Mouse (Mus musculus) left cerebral cortex, postnatal 14 days (tissue): ENCODE measurements at regions not wholly inside any gene's neighbourhood (a gene's known extent, or its start where the extent isn't known, plus 50 kb on each side); places are given as distances from the start of the nearest gene placed in this dataset.

Experiments
- DNase-seq, 2 experiments: peaks; one replicate each; pipeline ENCODE4 v3.0.0; 2021 to 2022; ENCODE audit warnings: low spot score in 2 of 2, mixed read lengths in 1 of 2
- intact Hi-C: fragments of 180-260 bp; cut with DNase I; formaldehyde crosslinking; loops from one replicate; pipeline ENCODE4 v1.15.1; 2025

DNA sequence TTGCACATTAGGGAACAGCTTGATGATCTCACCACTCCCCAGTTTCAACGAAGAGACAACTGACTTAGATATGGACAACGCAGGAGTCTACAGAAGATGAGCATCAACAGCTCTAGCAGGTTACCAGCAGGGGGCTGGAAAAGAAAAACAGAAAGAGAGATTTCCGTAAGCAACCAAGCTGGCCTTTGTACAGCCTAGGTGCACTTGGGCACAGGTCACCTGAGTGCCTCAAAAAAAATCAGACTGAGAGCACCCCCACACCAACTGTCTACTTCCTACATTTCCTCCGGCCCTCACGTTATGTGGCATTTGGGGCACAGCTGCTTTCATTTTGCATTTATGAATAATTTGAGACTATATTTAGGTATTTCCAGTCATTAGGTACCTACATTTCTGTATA lies 199.3 kb upstream of the Tank start:
- intact Hi-C loops = no loop called here
- DNase-seq = no peak

DNA sequence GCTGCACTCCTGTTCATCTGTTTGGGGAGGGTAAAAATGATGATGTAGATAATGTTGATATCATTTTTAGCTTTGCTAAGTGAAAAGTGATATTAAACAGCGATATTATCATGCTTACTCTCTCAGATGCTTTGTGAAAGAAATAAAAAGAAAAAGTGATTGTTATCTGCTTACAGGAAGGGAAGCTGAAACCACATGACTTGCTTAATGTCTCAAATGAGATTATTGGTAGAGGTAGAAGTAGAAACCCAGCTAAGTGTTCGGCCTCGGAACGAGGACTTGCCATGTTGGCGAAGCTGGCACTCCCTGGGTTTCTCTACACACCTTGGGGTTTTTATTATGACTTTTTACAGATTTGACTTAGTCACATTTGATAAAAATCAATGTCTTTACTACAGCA lies 200.1 kb upstream of the Tank start:
- DNase-seq = no peak
- intact Hi-C loops = no loop called here

DNA sequence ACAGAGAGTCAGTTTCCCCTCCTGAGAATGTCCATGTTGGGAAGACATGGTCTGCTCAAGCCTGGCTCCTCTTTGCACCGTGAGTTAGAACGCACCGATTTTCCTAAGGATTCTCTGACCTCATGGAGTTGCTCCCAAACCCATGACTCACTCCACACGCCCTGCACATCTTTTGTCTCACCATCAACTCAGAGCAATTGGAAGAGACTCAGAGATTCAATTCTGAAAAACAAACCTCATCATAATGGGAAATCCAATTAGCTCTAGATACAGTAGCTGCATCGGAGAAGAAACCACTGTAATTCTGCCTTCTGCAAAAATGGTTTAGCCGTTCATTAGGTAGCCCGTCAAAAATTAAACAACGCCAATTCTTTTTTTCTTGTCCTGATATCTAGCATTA lies 200.6 kb upstream of the Tank start:
- intact Hi-C loops = no loop called here
- no peak for DNase-seq

DNA sequence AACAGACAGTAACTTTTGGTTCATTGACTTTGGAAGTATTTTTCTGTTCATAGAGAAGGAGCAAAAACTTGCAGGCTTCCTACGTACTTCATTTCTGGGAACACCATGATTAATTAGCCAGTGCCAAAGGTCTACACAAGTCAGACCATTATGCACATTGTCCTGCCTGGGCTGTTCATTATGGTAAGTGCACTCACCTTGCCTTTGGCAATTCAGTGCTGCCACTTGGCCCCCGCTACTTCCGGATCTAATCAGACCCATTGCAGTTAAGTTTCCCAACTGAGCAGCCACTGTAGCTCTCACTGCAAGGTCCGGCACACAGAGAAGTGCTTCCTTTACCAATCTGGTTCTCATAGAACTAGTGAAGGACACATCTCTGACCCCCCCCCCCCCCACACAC lies 215.8 kb upstream of the Tank start:
- intact Hi-C loops = no loop called here
- DNase-seq = no peak

DNA sequence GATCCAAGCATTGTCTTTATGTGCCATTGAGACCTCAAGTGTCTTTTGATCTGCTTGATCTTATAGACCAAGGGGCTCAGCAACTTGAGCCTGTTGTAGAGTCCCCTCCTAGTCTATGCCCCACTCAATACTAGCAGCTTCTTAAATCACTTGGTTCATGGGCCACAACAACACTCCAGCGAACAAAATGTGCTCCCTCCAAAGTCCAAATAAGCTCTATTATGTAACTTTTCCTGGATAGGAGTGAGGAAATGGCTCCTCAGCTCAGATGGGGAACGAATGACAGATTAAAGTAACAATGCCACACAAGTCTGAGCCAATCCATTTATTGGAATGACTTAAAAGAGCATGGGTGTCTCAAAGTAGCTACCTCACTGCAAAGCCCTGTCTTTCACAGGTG lies 217.0 kb upstream of the Tank start:
- intact Hi-C loops = no loop called here
- DNase-seq = no peak

DNA sequence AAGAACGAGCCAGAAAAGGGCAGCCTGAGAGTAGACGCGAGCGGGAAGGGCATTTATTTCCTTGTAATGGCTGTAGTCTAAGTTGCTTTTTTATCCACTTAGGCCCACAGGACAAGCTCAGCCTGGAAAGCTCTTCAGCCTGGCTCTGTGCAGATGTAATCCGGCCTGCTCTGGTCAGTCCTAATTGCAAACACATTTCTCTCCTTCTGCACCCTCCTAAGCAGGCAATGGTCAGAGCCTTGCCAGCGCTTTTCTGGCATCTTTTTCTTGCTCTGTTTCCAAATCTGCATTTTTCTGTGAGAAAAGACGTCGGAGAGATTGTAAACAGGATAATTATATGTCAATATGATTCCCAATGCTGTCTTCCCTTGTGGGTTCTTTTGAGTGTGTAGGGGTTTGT lies 224.3 kb upstream of the Tank start:
- DNase-seq = no peak
- intact Hi-C loops = no loop called here

DNA sequence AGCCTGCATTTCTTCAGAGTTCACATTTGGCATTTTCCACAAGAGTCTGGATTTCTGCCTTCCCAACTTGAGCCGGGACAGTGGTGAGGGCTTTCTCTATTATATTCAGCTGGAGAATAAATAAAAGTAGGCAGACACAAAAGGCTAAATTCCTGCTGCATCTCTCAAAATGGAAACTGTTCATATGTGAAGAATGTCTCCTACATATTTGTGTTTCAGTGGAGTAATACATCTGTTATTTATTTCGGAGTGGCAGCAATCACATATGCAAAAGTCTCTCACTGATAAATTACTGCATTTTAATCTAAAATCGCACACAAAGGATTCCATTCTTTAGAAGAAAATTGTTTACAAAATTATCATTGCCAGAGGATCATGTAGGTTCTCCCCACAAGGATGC lies 230.9 kb upstream of the Tank start:
- DNase-seq = no peak
- intact Hi-C loops = no loop called here

DNA sequence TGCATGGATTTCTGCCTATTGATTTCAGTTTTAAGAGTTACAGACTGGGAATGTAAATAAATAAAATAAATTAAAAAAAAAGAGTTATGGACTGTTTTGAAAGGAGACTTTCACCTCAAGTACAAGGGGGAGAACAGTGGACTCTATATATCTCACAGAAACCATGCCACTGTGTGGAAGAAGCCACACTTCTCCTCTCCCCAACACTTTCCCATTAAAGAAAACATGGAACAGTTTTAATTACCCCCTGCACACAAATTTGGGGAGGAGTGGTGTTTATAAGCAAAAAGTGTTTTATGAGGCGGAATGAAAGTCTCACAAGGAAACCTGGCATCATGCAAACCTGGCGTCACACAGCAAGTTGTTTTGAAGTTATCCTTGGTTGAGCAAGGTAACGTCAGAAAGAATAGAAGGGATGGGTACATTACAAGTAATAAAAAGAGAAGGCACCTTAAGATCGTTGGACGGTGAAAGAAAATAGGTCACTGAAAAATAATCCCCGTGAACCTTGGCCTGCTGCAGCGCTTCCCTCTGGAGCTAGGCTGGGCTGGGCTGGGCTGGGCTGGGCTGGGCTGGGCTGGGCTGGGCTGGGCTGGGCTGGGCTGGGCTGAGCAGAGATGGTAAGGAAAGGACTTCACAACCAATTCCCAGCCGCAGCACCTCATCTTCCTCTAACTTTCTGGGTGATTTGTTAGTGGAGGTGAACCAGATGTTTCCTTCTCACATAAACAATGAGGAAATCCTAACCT lies 232.2 kb upstream of the Tank start:
- intact Hi-C loops = no loop called here
- DNase-seq = no peak

DNA sequence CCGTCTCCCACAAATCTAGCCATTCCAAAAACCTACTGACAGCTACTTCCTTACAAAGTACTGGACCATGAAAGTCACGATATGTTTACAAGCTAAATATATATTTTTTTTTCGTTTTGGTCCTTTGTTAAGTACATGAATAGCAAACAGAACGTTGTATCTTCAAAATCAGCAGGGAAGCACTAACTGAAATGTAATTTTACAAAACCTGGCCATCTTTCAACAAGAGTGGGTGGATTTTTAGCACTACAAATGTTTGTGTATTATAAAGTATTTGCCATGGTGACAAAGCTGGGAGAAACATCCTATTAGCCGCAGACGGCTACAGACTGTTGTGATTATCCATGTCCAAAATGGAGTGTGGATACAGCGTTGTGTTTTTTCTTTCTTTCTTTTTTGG lies 233.1 kb upstream of the Tank start:
- peak in 1 of 2 experiments; percentile 21 for DNase-seq
- intact Hi-C loops = no loop called here

DNA sequence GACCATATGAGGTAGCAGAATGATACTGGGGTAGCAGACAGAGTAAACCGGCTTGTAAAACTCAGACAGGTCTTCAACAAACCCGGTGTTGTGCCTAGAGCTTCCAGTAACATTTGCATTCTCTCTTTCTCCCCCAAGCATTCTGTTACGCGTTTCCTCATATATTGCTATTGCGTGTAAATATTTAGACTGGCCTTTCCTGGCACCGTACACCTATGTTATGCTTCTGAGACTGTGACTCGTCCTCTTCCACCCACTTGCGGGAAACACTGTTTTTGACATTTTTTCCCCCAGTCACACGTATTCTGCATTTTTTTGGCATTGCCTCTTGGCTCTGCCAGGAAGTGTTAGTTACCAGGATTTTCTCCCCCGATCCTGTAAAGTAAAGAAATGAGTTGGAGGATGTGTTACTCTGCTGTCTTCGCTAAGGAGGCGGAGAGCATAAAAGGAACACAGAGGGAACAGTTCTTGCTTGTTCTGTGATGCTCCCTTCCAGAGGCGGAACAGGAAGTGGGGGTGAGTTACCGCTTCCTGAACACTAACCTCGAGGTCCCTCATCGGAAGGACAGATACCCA lies 233.7 kb upstream of the Tank start:
- DNase-seq = peak; percentile 27 to 76
- intact Hi-C loops = no loop called here

DNA sequence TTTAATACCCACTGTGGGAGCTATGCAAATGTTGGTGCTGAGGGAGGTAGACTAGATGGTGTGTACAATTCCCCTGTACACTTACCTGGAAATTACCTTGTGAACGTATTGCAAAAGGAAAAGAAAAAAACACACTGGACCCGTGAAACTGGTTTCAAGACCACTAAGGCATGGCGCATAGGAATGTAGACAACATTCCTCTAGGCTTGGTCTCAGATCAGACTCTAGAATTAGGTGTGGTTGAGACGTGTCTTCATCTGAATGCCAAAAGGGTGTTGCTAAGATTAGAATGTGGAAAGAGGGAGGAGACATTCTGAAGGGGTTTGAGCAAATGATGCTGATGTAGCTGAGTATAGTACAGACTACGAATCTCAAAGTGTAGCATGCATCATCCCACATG lies 237.1 kb upstream of the Tank start:
- DNase-seq = no peak
- intact Hi-C loops = no loop called here

DNA sequence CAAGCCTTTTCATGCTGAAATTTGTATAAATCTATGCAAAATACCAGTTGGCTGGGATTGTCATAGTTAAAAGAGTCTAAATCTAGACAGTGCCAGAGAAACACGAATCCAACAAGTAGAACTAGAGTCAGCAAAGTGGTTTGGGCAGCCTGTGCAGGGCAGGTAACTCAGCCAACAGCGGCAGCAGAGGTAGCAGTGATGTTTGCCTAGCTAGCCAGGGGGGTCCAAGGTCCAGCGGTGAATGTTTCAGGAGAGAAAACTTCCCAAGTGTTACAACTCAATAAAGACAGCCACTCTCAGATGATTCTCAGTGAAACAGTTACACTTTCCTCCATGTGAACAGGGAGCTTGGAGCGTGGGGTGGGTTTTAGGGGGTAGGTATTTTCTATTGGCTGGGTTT lies 259.2 kb upstream of the Tank start:
- intact Hi-C loops = no loop called here
- DNase-seq = no peak

DNA sequence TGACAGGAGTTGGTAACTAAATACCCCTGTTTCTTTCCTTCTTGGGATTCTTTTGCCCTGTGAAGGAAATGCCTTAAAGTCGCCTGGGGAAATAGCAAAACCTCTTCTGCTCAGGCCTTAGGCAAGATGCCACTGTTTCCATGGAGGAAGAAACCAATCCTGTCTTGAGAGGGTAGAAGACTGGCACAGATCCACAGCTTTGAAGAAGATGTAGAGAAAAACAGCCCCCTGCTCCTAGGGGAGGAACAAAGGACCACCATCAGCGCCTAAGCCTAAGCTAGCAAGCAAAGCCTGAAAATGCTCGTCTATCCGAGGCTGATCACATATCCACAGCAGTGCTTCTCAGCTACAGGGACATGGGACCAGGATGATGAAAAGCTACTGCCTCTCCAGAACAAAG lies 268.0 kb upstream of the Tank start:
- DNase-seq = peak; percentile 5 to 11
- intact Hi-C loops = no loop called here

DNA sequence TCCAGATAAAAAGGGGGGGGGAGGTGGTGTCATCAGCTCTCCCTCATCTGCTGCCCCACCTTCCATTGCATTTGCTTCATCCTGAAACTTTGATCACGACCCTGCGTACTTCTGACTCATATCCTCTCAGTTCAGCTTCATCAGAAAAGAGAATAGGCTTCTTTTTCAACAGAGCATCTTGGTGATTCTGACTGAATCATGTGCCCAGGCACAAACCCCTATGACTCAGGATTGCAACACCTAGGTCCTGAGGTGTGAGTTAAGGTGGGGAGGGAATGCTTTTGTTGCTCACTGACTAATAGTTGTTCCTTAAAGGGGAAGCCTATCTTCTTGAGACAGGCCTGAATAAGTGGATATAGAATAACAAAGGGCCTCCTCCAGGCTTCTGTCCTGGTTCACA lies 269.2 kb upstream of the Tank start:
- DNase-seq = no peak
- intact Hi-C loops = no loop called here

DNA sequence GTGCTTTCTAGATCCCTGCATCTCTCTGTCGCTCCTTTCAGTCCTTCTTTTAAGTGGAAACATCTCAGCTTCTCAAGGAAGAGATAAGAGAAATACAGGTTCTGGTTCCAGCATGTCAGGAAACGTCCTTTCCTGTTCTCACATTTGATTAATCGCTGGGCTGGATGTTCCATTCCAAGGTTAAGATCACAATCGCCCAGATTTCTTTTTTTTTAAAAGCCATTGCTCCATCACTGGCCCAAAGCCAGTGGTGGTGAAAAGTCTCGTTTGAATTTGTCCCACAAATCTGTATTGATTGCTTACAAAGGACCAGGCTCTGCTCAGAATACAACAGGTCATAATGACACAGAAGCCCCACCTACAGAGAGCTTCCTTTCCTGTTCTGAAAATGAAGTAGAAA lies 281.2 kb upstream of the Tank start:
- no peak for DNase-seq
- intact Hi-C loops = no loop called here

DNA sequence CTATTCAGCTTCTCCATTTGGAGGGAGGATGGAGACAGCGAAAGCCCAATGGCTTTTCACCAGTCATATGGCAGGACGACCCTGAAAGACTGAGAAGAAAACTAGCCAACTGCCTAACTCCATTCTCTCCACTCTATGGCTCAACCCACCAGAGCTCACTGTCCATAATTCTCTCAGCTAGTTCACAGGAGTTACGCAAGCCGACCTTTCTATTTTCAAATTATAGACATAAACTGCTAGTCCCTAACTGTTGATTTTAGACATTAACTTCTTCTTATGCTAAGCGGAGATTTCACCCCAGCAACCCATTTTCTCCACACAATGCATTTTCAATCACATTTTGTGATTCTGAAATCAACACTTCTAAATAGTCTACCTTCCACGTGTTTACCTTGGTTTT lies 281.8 kb upstream of the Tank start:
- intact Hi-C loops = no loop called here

DNA sequence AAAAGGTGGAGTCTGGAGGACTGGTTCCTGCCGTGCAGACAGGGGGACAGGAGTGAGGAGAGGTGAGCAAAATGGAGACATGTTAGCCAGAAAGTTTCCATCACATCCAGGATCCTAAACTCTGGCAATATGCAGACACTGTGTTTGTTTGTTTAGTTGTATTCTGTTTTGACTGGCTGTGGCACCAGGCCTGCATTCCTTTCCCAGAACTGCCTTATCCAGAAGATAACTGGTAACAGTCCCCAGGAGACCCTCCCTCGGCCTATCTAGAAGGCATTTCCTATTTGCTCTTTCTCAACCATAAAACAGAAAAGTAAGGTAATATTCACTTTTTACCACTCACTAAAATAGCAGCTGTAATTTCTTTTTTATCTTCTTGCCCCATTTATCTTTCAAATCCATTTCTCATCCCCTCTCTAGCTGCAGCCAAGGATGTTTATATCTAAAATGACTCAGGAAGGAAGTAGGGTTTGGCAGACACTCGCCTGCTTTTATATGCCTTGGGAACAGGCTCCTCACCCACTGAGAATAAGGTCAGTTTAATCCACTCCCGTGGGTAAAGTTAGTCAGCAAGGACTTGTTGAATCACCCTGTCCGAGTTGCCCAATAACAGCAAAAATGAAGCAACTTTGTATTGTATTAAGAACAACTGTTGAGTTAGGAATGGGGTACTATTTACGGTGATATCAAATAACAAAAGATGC lies 283.0 kb upstream of the Tank start:
- intact Hi-C loops = no loop called here
- no peak for DNase-seq

More for the DNA sequence above, 281.8 kb upstream of the Tank start:
- no peak for DNase-seq

DNA sequence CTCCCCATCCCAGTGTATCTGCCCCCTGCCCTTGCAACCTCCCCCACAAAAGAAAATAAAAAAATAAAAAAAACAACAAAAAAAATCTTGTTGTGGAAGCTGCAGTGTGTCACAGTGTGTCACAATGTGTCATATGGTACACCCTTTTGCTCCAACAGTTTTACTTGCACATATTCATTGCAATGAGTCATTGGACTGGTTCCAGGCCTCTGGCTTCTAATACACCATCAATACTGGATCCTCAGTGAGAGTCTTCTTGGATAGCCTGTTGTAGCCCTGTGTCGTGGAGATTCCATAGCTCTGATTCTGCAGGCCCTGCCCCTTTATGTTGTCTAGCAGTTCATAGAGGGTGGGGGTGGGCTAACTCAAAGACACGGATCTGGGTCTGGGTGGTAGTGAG lies 290.1 kb upstream of the Tank start:
- no peak for DNase-seq
- intact Hi-C loops = no loop called here

DNA sequence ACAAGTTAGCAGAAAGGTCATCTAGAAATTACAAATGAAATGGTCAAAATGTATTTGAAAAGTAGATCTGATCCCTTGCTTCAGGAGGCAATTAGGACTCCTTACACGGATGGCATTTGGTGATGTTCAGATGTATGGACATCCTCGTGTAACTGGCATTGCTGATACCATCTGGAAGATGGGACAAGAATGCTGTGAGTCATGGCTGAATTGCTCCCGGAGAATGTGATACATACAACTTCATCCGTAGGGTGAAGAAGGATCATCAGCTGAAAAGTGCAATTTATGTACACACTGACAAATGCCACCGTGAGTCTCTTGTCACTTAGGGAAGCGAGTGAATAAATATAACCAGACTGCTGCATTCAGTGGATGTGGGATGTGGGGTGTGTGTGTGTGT lies 293.7 kb upstream of the Tank start:
- no peak for DNase-seq
- intact Hi-C loops = no loop called here

DNA sequence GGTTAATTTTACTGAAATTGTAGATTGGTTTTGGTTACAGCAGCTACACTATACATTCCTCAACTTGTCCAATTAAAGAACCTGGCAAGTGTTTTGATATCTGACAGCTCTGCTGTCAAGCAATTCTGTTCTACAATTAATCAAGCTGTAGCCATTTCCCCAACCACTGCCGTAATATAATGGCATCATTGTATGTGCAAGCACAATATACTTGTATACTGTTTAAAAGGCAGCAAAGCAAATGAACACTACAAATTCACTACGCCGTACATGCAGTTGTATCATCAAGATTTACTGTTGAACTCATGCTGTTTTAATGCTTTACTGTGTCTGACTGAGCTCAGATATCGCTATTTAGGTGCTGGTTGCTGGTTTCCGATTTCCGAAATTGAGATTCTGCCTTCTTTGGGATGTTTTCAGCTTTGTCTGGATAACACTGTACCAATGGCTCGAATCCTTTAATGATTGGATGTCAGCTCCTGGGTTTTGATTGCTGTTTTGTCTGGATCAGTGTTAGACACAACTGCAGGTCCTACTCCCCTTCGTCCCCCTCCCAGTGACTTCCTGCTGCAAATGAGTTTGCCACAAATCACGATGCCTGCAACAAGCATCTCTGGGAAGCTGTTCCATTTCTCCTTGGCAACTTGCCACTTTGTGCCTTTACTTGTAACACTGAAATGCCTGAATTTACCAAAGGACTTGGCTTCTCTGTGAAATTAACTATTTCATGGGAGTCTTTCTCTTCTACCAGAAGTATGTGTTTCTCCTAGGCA lies 294.4 kb upstream of the Tank start:
- intact Hi-C loops = no loop called here
- DNase-seq = peak; percentile 18 to 23
